Mouse (Mus musculus) spleen, adult 2 months (tissue): Measurements from ENCODE around the gene Ric1. TPM values are rescaled to one million over a fixed set of nuclear protein-coding genes. Genes with fewer than 3 reads are reported as not detected.

Experiments used
- DNase-seq, 2 experiments: peaks; one replicate each; pipeline versions ENCODE4 v3.0.0 to v3.0.0-alpha.2; 2012 to 2021; ENCODE audit warnings: low spot score in 2 of 2, low read depth in 1 of 2
- H3K27ac ChIP-seq: fragments of 200-500 bp; 2 replicates; pipeline ENCODE4 v1.5.1; 2012; ENCODE audit warnings: low read length, inconsistent platforms; ENCODE audit not compliant: insufficient read depth
- H3K27me3 ChIP-seq: fragments of 200-500 bp; 2 replicates; pipeline ENCODE4 v1.6.1; 2012; ENCODE audit warnings: mild to moderate bottlenecking, moderate library complexity, low read length, inconsistent platforms; ENCODE audit not compliant: control insufficient read depth, insufficient read depth
- H3K36me3 ChIP-seq: fragments of 200-500 bp; 2 replicates; pipeline ENCODE4 v1.6.1; 2012; ENCODE audit warnings: mild to moderate bottlenecking, low read length, inconsistent platforms; ENCODE audit not compliant: control insufficient read depth, insufficient read depth
- H3K4me1 ChIP-seq: fragments of 200-500 bp; 2 replicates; pipeline ENCODE4 v1.6.1; 2011; ENCODE audit warnings: inconsistent platforms; ENCODE audit not compliant: control insufficient read depth, insufficient read depth, insufficient read length
- H3K4me3 ChIP-seq: fragments of 200-500 bp; 2 replicates; pipeline ENCODE4 v1.5.1; 2011; ENCODE audit warnings: mild to moderate bottlenecking, inconsistent platforms; ENCODE audit not compliant: insufficient read depth, insufficient read length; ENCODE audit errors: extremely low read depth
- CTCF ChIP-seq: fragments of 200-500 bp; IDR thresholded peaks from 2 replicates; pipeline ENCODE4 v1.5.1; 2011; ENCODE audit warnings: mild to moderate bottlenecking, inconsistent platforms; ENCODE audit not compliant: insufficient read depth, insufficient read length, insufficient replicate concordance; ENCODE audit errors: extremely low read depth
- POLR2A ChIP-seq: fragments of 200-500 bp; IDR thresholded peaks from 2 replicates; pipeline ENCODE4 v1.6.1; 2011; ENCODE audit warnings: low read depth, low read length, inconsistent platforms
- WGBS: fragments of 180-500 bp; shearing (Covaris S2); methylation state at CpG from one replicate; pipeline ENCODE4 v1.1.7; 2018; 5-methylcytosine and 5-hydroxymethylcytosine counted together
- polyA plus RNA-seq: library from polyadenylated mRNA; depleted of rRNA; stranded (reverse); fragments of >200 nt; gene quantifications from 2 replicates; pipeline ENCODE4 v1.2.3, GENCODE M21; 2012

The Ric1 gene
- polyA plus RNA-seq, 1 experiment = 6.7 TPM

- no peak for TF ChIP-seq POLR2A
- no peak for TF ChIP-seq CTCF
- no peaks in the 10 kb centered on the region for H3K27me3 ChIP-seq
- no peaks in the 10 kb centered on the region for H3K4me1 ChIP-seq
- DNase-seq = no peak
- no peak overlapping the region for H3K27ac ChIP-seq
- H3K4me3 ChIP-seq = no peak overlapping the region
- H3K36me3 ChIP-seq = peaks cover 25% of the 10 kb centered on the region
- 97% methylated on average over 3 of the region's 3 CpGs for WGBS
Measured at GRCm38 (mm10) chr19:29604653-29605052, 82.6 kb downstream of the Ric1 start.

GRCm38 (mm10) chr19:29607521-29607920 is 85.4 kb downstream of the Ric1 start:
- Histone ChIP-seq H3K27me3 (no peaks in the 10 kb centered on the region), H3K36me3 (peaks cover 20% of the 10 kb centered on the region), H3K27ac (no peak overlapping the region), H3K4me1 (no peaks in the 10 kb centered on the region), H3K4me3 (no peak overlapping the region)
- 67% methylated on average over 4 of the region's 4 CpGs for WGBS
- DNase-seq = no peak
- TF ChIP-seq CTCF = no peak

- peaks cover 20% of the 10 kb centered on the region for H3K36me3 ChIP-seq
- WGBS = 51% methylated on average over 4 of the region's 4 CpGs
- H3K4me1 ChIP-seq = no peaks in the 10 kb centered on the region
- no peak overlapping the region for H3K27ac ChIP-seq
- no peak for DNase-seq
- H3K4me3 ChIP-seq = no peak overlapping the region
- no peaks in the 10 kb centered on the region for H3K27me3 ChIP-seq
- TF ChIP-seq CTCF (no peak), POLR2A (no peak)
Measured at GRCm38 (mm10) chr19:29608212-29608611, 86.1 kb downstream of the Ric1 start.

GRCm38 (mm10) chr19:29610907-29611306 is 88.8 kb downstream of the Ric1 start:
- WGBS = 80% methylated on average over 10 of the region's 10 CpGs
- no peak overlapping the region for H3K4me3 ChIP-seq
- H3K27me3 ChIP-seq = no peaks in the 10 kb centered on the region
- peaks cover 17% of the 10 kb centered on the region for H3K36me3 ChIP-seq
- H3K27ac ChIP-seq = no peak overlapping the region
- no peaks in the 10 kb centered on the region for H3K4me1 ChIP-seq
- TF ChIP-seq CTCF = no peak
- no peak for TF ChIP-seq POLR2A
- DNase-seq = no peak

GRCm38 (mm10) chr19:29612102-29612501 is 90.0 kb downstream of the Ric1 start:
- Histone ChIP-seq H3K4me1 (no peaks in the 10 kb centered on the region), H3K36me3 (peaks cover 18% of the 10 kb centered on the region), H3K27ac (no peak overlapping the region), H3K27me3 (no peaks in the 10 kb centered on the region), H3K4me3 (no peak overlapping the region)
- TF ChIP-seq POLR2A = no peak
- no peak for TF ChIP-seq CTCF
- DNase-seq = no peak
- WGBS = 57% methylated on average over 2 of the region's 2 CpGs

- Histone ChIP-seq H3K27me3 (no peaks in the 10 kb centered on the region), H3K4me1 (peaks cover 8% of the 10 kb centered on the region; the same call in 1 of the 2 replicates), H3K27ac (peak overlapping the region; percentile 79), H3K36me3 (peaks cover 10% of the 10 kb centered on the region), H3K4me3 (peak overlapping the region; percentile 61)
- 6% methylated on average over 9 of the region's 9 CpGs for WGBS
- TF ChIP-seq POLR2A (no peak), CTCF (no peak)
- peak; percentile 8 to 31 for DNase-seq
Measured at GRCm38 (mm10) chr19:29641055-29641454, 119.0 kb downstream of the Ric1 start.

- Histone ChIP-seq H3K36me3 (peaks cover 9% of the 10 kb centered on the region), H3K27me3 (no peaks in the 10 kb centered on the region), H3K27ac (peak overlapping the region; percentile 55), H3K4me3 (peak overlapping the region; percentile 61), H3K4me1 (peaks cover 8% of the 10 kb centered on the region; the same call in 1 of the 2 replicates)
- TF ChIP-seq CTCF (no peak), POLR2A (no peak)
- WGBS = 68% methylated on average over 5 of the region's 5 CpGs
- DNase-seq = no peak
Measured at GRCm38 (mm10) chr19:29641510-29641909, 119.4 kb downstream of the Ric1 start.
